ENCODE assay signal across 8 mouse cellular contexts in genomic region chr11:78929345-78929744, GRCm38 (mm10). TPM values are rescaled to one million over a fixed set of nuclear protein-coding genes. Genes with fewer than 3 reads are reported as not detected.
A peak's percentile ranks its signal among the peaks of the same experiment; 100 is the strongest.
DNase-seq lines count a peak whose midpoint lies in the region; ATAC-seq lines count a peak whose summit lies in the region.

No protein-coding gene starts in this region.

- WGBS in embryonic facial prominence, embryonic 14.5 days, result 64% methylated on average over 5 of the region's 5 CpGs
- 95% methylated on average over 5 of the region's 5 CpGs for WGBS in embryonic facial prominence, embryonic 10.5 days

- ATAC-seq in embryonic facial prominence, embryonic 14.5 days (ENCODE audit: low read depth), result no peak

- H3K4me3 ChIP-seq in embryonic facial prominence, embryonic 14.5 days (ENCODE audit: low read depth, low read length), result no peak overlapping the region
- no peak overlapping the region for H3K4me3 ChIP-seq in embryonic facial prominence, embryonic 10.5 days

- H3K36me3 ChIP-seq in embryonic facial prominence, embryonic 14.5 days (ENCODE audit: control insufficient read depth, insufficient read depth, low read length), result no peaks in the 10 kb centered on the region
- no peaks in the 10 kb centered on the region for H3K36me3 ChIP-seq in embryonic facial prominence, embryonic 10.5 days (replicated peaks)

- H3K4me1 ChIP-seq in embryonic facial prominence, embryonic 14.5 days (ENCODE audit: control insufficient read depth, insufficient read depth, low read length), result no peaks in the 10 kb centered on the region
- H3K4me1 ChIP-seq in embryonic facial prominence, embryonic 10.5 days, result peaks cover 21% of the 10 kb centered on the region

- no peaks in the 10 kb centered on the region for H3K9me3 ChIP-seq in embryonic facial prominence, embryonic 14.5 days (ENCODE audit: control insufficient read depth, low read length)
- no peaks in the 10 kb centered on the region for H3K9me3 ChIP-seq in embryonic facial prominence, embryonic 10.5 days

- H3K9ac ChIP-seq in embryonic facial prominence, embryonic 14.5 days (ENCODE audit: low read depth, low read length), result no peak overlapping the region

- intact Hi-C loops in heart, postnatal 36 days (cut with DNase I), result no loop called here

- H3K27ac ChIP-seq in embryonic facial prominence, embryonic 14.5 days (replicated peaks; ENCODE audit: low read depth, low read length), result no peak overlapping the region
- H3K27ac ChIP-seq in embryonic facial prominence, embryonic 10.5 days (replicated peaks), result no peak overlapping the region

- no peak overlapping the region for H3K4me2 ChIP-seq in embryonic facial prominence, embryonic 14.5 days (ENCODE audit: low read depth, low read length)

- peaks cover 24% of the 10 kb centered on the region for H3K27me3 ChIP-seq in embryonic facial prominence, embryonic 14.5 days (replicated peaks; ENCODE audit: control insufficient read depth, insufficient read depth, low read length)
- H3K27me3 ChIP-seq in embryonic facial prominence, embryonic 10.5 days (replicated peaks; ENCODE audit: low read depth, poor library complexity, severe bottlenecking), result peaks cover 36% of the 10 kb centered on the region

- peak; percentile 50 for DNase-seq in embryonic facial prominence, embryonic 14.5 days (ENCODE audit: low spot score)
- DNase-seq in embryonic facial prominence, embryonic 10.5 days (ENCODE audit: low spot score), result no peak
- peak; percentile 72 for DNase-seq in MN1 (ENCODE audit: low spot score)
- peak; percentile 99 to 100 for DNase-seq in cerebellum, postnatal 14 days
- DNase-seq in heart, postnatal 36 days, result peak; percentile 76 to 79
- DNase-seq in lung, adult 18-20 months, result peak; percentile 62 to 68
- no peak for DNase-seq in embryo, embryonic 10.5 days (ENCODE audit: low spot score)
- DNase-seq in thymus, postnatal 4 days, result no peak

RNA-seq across cellular contexts. Expression of gene Nos2, which starts 8.8 kb away (rescaled TPM):
- 2.1 TPM in 2 replicates for polyA plus RNA-seq in embryonic facial prominence, embryonic 14.5 days (2014; fragmentation: Nextera tagmentation; extraction: Ambion mirVana)
- 0.77 and 1.3 TPM in 2 replicates for polyA plus RNA-seq in embryonic facial prominence, embryonic 10.5 days (2016; fragmentation: Nextera tagmentation; extraction: Ambion mirVana)
- total RNA-seq in heart, postnatal 36 days (2021), result 1 to 10 TPM; 5.6 to 5.8 TPM

RNA-seq across cellular contexts. Expression of gene Lgals9, which starts 55.4 kb away (rescaled TPM):
- 51.4 and 52.1 TPM in 2 replicates for polyA plus RNA-seq in embryonic facial prominence, embryonic 14.5 days (2014; fragmentation: Nextera tagmentation; extraction: Ambion mirVana)
- polyA plus RNA-seq in embryonic facial prominence, embryonic 10.5 days (2016; fragmentation: Nextera tagmentation; extraction: Ambion mirVana), result 2.3 and 2.8 TPM in 2 replicates
- 10 to 100 TPM; 24.7 to 32.5 TPM for total RNA-seq in heart, postnatal 36 days (2021)

Comparison
In these comparisons a context has a peak if more than half of its experiments do, and no peak if none do; other contexts are left out.
1. DNase-seq: peak in embryonic facial prominence, embryonic 14.5 days (single experiment), MN1 (single experiment), cerebellum, postnatal 14 days (2 of 2), heart, postnatal 36 days (2 of 2) and lung, adult 18-20 months (2 of 2); none in embryonic facial prominence, embryonic 10.5 days (single experiment), embryo, embryonic 10.5 days (single experiment) and thymus, postnatal 4 days (single experiment).
2. RNA of gene Lgals9, which starts 55.4 kb away (polyA plus RNA-seq): 51.4 to 52.1 TPM in embryonic facial prominence, embryonic 14.5 days; 2.3 to 2.8 TPM in embryonic facial prominence, embryonic 10.5 days; every median in the first group is over 10 times any median in the second.